Mouse (Mus musculus): Measurements from ENCODE around the gene Sun5. TPM values are rescaled to one million over a fixed set of nuclear protein-coding genes. Genes with fewer than 3 reads are reported as not detected.

Gene Sun5
- total and polyA plus RNA-seq, 3 experiments, result 0.30 TPM; not detected in 2

- H3K36me3 ChIP-seq (replicated peaks in 1 of 2; ENCODE audit: control insufficient read depth in 1 of 2, insufficient read depth in 1 of 2, low read length in 1 of 2), result no peaks in the 10 kb centered on the region
- peaks cover 4% of the 10 kb centered on the region for H3K9me3 ChIP-seq (replicated peaks; ENCODE audit: low read length)
- dilution Hi-C loops (cut with MboI; ENCODE audit: extremely low pct_ligation_motif_present, extremely low pct_unique_long_range_greater_than_20kb, low sequenced_read_pairs) (no loop called here), in situ Hi-C loops (cut with MboI; ENCODE audit: low pct_ligation_motif_present, low pct_unique_long_range_greater_than_20kb, low sequenced_read_pairs) (no loop called here)
- H3K9ac ChIP-seq (ENCODE audit: insufficient read depth, low read depth), result no peak overlapping the region
- H3K27me3 ChIP-seq (replicated peaks), result peaks cover 79% of the 10 kb centered on the region
- no peak overlapping the region for H3K4me2 ChIP-seq (ENCODE audit: insufficient read depth, low read depth, poor library complexity, severe bottlenecking)
- TF ChIP-seq TBP (conservative IDR thresholded peaks at IDR 0.05; ENCODE audit: low read depth, low read length) (no peak), PAX5 (IDR thresholded peaks at IDR 0.05; ENCODE audit: low read length) (no peak), USF1 (IDR thresholded peaks at IDR 0.05; ENCODE audit: low read depth, low read length) (no peak), ZNF384 (IDR thresholded peaks at IDR 0.05; ENCODE audit: low read depth, low read length) (no peak), IRF4 (IDR thresholded peaks at IDR 0.05; ENCODE audit: low read depth, low read length) (no peak), JUN (IDR thresholded peaks at IDR 0.05; ENCODE audit: insufficient read depth, low read depth, low read length) (no peak), RCOR1 (conservative IDR thresholded peaks at IDR 0.05; ENCODE audit: low read depth, low read length) (no peak), ELF1 (IDR thresholded peaks at IDR 0.05; ENCODE audit: low read depth, low read length) (no peak), MXI1 (IDR thresholded peaks at IDR 0.05; ENCODE audit: low read depth, low read length) (no peak), EP300 (IDR thresholded peaks at IDR 0.05; ENCODE audit: low read length) (no peak), RAD21 (IDR thresholded peaks at IDR 0.05; ENCODE audit: low read depth, low read length) (no peak), E2F4 (IDR thresholded peaks at IDR 0.05; ENCODE audit: insufficient replicate concordance, low read depth, low read length) (no peak), SMC3 (IDR thresholded peaks at IDR 0.05; ENCODE audit: low read depth, low read length) (no peak), USF2 (conservative IDR thresholded peaks at IDR 0.05; ENCODE audit: low read depth, low read length) (no peak), GABPA (IDR thresholded peaks at IDR 0.05; ENCODE audit: insufficient replicate concordance, low read depth, low read length) (no peak), ZC3H11A (IDR thresholded peaks at IDR 0.05; ENCODE audit: low read depth, low read length) (no peak), MAX (IDR thresholded peaks at IDR 0.05; ENCODE audit: low read length) (no peak), CHD1 (IDR thresholded peaks at IDR 0.05; ENCODE audit: low read depth, low read length) (no peak), UBTF (IDR thresholded peaks at IDR 0.05; ENCODE audit: low read depth, low read length) (no peak)
- no peak for DNase-seq (ENCODE audit: extremely low read depth)
- no peak overlapping the region for H3K4me3 ChIP-seq (replicated peaks in 1 of 3; ENCODE audit: low read depth in 2 of 3, low read length in 2 of 3, poor library complexity in 1 of 3)
- no peak overlapping the region for H3K27ac ChIP-seq (ENCODE audit: insufficient read depth, low read depth)
- H3K79me2 ChIP-seq (replicated peaks; ENCODE audit: control insufficient read depth, extremely low read depth, insufficient read depth, poor library complexity, severe bottlenecking), result no peaks in the 10 kb centered on the region
- H3K4me1 ChIP-seq (ENCODE audit: control insufficient read depth in 1 of 2, insufficient read depth in 2 of 2), result no peaks in the 10 kb centered on the region
These were observed 10.6 kb downstream of the Sun5 start for GRCm38 (mm10) chr2:153860315-153860714.

GRCm38 (mm10) chr2:153859581-153859980, 11.3 kb downstream of the Sun5 start:
- no peak overlapping the region for H3K27ac ChIP-seq (ENCODE audit: insufficient read depth, low read depth)
- no peaks in the 10 kb centered on the region for H3K79me2 ChIP-seq (replicated peaks; ENCODE audit: control insufficient read depth, extremely low read depth, insufficient read depth, poor library complexity, severe bottlenecking)
- H3K9ac ChIP-seq (ENCODE audit: insufficient read depth, low read depth), result no peak overlapping the region
- no peak overlapping the region for H3K4me3 ChIP-seq (replicated peaks in 1 of 3; ENCODE audit: low read depth in 2 of 3, low read length in 2 of 3, poor library complexity in 1 of 3)
- H3K9me3 ChIP-seq (replicated peaks; ENCODE audit: low read length), result no peaks in the 10 kb centered on the region
- dilution Hi-C loops (cut with MboI; ENCODE audit: extremely low pct_ligation_motif_present, extremely low pct_unique_long_range_greater_than_20kb, low sequenced_read_pairs) (no loop called here), in situ Hi-C loops (cut with MboI; ENCODE audit: low pct_ligation_motif_present, low pct_unique_long_range_greater_than_20kb, low sequenced_read_pairs) (no loop called here)
- DNase-seq (ENCODE audit: extremely low read depth), result no peak
- H3K36me3 ChIP-seq (replicated peaks in 1 of 2; ENCODE audit: control insufficient read depth in 1 of 2, insufficient read depth in 1 of 2, low read length in 1 of 2), result no peaks in the 10 kb centered on the region
- TF ChIP-seq SIN3A (IDR thresholded peaks at IDR 0.05; ENCODE audit: low read length) (no peak), SMC3 (IDR thresholded peaks at IDR 0.05; ENCODE audit: low read depth, low read length) (no peak), POLR2A (IDR thresholded peaks at IDR 0.05; ENCODE audit: low read depth, low read length) (no peak), ETS1 (conservative IDR thresholded peaks at IDR 0.05; ENCODE audit: low read depth, low read length) (no peak), JUND (conservative IDR thresholded peaks at IDR 0.05; ENCODE audit: low read depth, low read length) (no peak), JUN (IDR thresholded peaks at IDR 0.05; ENCODE audit: insufficient read depth, low read depth, low read length) (no peak), MXI1 (IDR thresholded peaks at IDR 0.05; ENCODE audit: low read depth, low read length) (no peak), RCOR1 (conservative IDR thresholded peaks at IDR 0.05; ENCODE audit: low read depth, low read length) (no peak), EP300 (IDR thresholded peaks at IDR 0.05; ENCODE audit: low read length) (no peak), ZC3H11A (IDR thresholded peaks at IDR 0.05; ENCODE audit: low read depth, low read length) (no peak), MAX (IDR thresholded peaks at IDR 0.05; ENCODE audit: low read length) (no peak), RAD21 (IDR thresholded peaks at IDR 0.05; ENCODE audit: low read depth, low read length) (no peak), NELFE (IDR thresholded peaks at IDR 0.05; ENCODE audit: low read depth, low read length) (no peak)
- H3K4me2 ChIP-seq (ENCODE audit: insufficient read depth, low read depth, poor library complexity, severe bottlenecking), result no peak overlapping the region
- H3K27me3 ChIP-seq (replicated peaks), result peaks cover 82% of the 10 kb centered on the region
- no peaks in the 10 kb centered on the region for H3K4me1 ChIP-seq (ENCODE audit: control insufficient read depth in 1 of 2, insufficient read depth in 2 of 2)
